Mouse (Mus musculus): Measurements from ENCODE around the gene Sart3. TPM values are rescaled to one million over a fixed set of nuclear protein-coding genes. Genes with fewer than 3 reads are reported as not detected.

The Sart3 gene
- total and polyA plus RNA-seq, 2 experiments from 2014 or later, result 11.9 to 15.8 TPM

- DNase-seq (ENCODE audit: low spot score), result no peak
- Histone ChIP-seq H3K27me3 (ENCODE audit: control insufficient read depth, insufficient read depth, low read length) (peaks cover 5% of the 10 kb centered on the region; the same call in 1 of the 2 replicates), H3K4me1 (ENCODE audit: control insufficient read depth, insufficient read depth) (no peaks in the 10 kb centered on the region), H3K36me3 (replicated peaks; ENCODE audit: control insufficient read depth, insufficient read depth, low read length) (no peaks in the 10 kb centered on the region), H3K9me3 (replicated peaks; ENCODE audit: control insufficient read depth, low read length) (no peaks in the 10 kb centered on the region), H3K4me2 (ENCODE audit: low read depth, low read length) (no peak overlapping the region), H3K27ac (ENCODE audit: low read depth) (no peak overlapping the region), H3K9ac (replicated peaks; ENCODE audit: low read depth, low read length) (no peak overlapping the region), H3K4me3 (ENCODE audit: low read depth, low read length) (no peak overlapping the region)
- WGBS, result 66% methylated on average over 2 of the region's 2 CpGs
- TF ChIP-seq EP300 (IDR thresholded peaks at IDR 0.05; ENCODE audit: low read depth), result no peak
- TF ChIP-seq CTCF (IDR thresholded peaks at IDR 0.05; ENCODE audit: low read depth), result no peak
- ATAC-seq (ENCODE audit: insufficient read depth, low read depth), result no peak
Observed at GRCm38 (mm10) chr5:113712861-113713260, 59.4 kb downstream of the Sart3 start.

- ATAC-seq (ENCODE audit: insufficient read depth, low read depth), result peak; percentile 70; the same call in 1 of the 2 replicates
- Histone ChIP-seq H3K36me3 (replicated peaks; ENCODE audit: control insufficient read depth, insufficient read depth, low read length) (no peaks in the 10 kb centered on the region), H3K9me3 (replicated peaks; ENCODE audit: control insufficient read depth, low read length) (no peaks in the 10 kb centered on the region), H3K4me1 (ENCODE audit: control insufficient read depth, insufficient read depth) (no peaks in the 10 kb centered on the region), H3K4me3 (ENCODE audit: low read depth, low read length) (no peak overlapping the region), H3K27ac (ENCODE audit: low read depth) (no peak overlapping the region), H3K4me2 (ENCODE audit: low read depth, low read length) (no peak overlapping the region), H3K27me3 (ENCODE audit: control insufficient read depth, insufficient read depth, low read length) (0 out of 2 replicates have a peak, but pooled peaks cover 9% of the 10 kb centered on the region), H3K9ac (replicated peaks; ENCODE audit: low read depth, low read length) (no peak overlapping the region)
- DNase-seq (ENCODE audit: low spot score), result peak; percentile 9
- 49% methylated on average over 21 of the region's 21 CpGs for WGBS
- peak; percentile 65; the same call in 1 of the 2 replicates for TF ChIP-seq EP300 (IDR thresholded peaks at IDR 0.05; ENCODE audit: low read depth)
- TF ChIP-seq CTCF (IDR thresholded peaks at IDR 0.05; ENCODE audit: low read depth), result no peak
Observed at GRCm38 (mm10) chr5:113703803-113704585, 68.3 kb downstream of the Sart3 start.

GRCm38 (mm10) chr5:113700388-113701023, 71.8 kb downstream of the Sart3 start:
- H3K9me3 ChIP-seq (replicated peaks; ENCODE audit: control insufficient read depth, low read length), result no peaks in the 10 kb centered on the region
- peaks cover 14% of the 10 kb centered on the region; the same call in 1 of the 2 replicates for H3K27me3 ChIP-seq (ENCODE audit: control insufficient read depth, insufficient read depth, low read length)
- H3K9ac ChIP-seq (replicated peaks; ENCODE audit: low read depth, low read length), result no peak overlapping the region
- ATAC-seq (ENCODE audit: insufficient read depth, low read depth) (no peak), DNase-seq (ENCODE audit: low spot score) (no peak)
- no peak overlapping the region for H3K4me2 ChIP-seq (ENCODE audit: low read depth, low read length)
- TF ChIP-seq CTCF (IDR thresholded peaks at IDR 0.05; ENCODE audit: low read depth) (no peak), EP300 (IDR thresholded peaks at IDR 0.05; ENCODE audit: low read depth) (no peak)
- no peak overlapping the region for H3K4me3 ChIP-seq (ENCODE audit: low read depth, low read length)
- 76% methylated on average over 19 of the region's 19 CpGs for WGBS
- no peaks in the 10 kb centered on the region for H3K36me3 ChIP-seq (replicated peaks; ENCODE audit: control insufficient read depth, insufficient read depth, low read length)
- H3K27ac ChIP-seq (ENCODE audit: low read depth), result no peak overlapping the region
- H3K4me1 ChIP-seq (ENCODE audit: control insufficient read depth, insufficient read depth), result no peaks in the 10 kb centered on the region

- Histone ChIP-seq H3K4me2 (ENCODE audit: low read depth, low read length) (no peak overlapping the region), H3K4me3 (ENCODE audit: low read depth, low read length) (no peak overlapping the region), H3K9ac (replicated peaks; ENCODE audit: low read depth, low read length) (no peak overlapping the region), H3K27ac (ENCODE audit: low read depth) (no peak overlapping the region), H3K9me3 (replicated peaks; ENCODE audit: control insufficient read depth, low read length) (no peaks in the 10 kb centered on the region), H3K36me3 (replicated peaks; ENCODE audit: control insufficient read depth, insufficient read depth, low read length) (no peaks in the 10 kb centered on the region), H3K4me1 (ENCODE audit: control insufficient read depth, insufficient read depth) (no peaks in the 10 kb centered on the region), H3K27me3 (ENCODE audit: control insufficient read depth, insufficient read depth, low read length) (peaks cover 11% of the 10 kb centered on the region; the same call in 1 of the 2 replicates)
- TF ChIP-seq CTCF (IDR thresholded peaks at IDR 0.05; ENCODE audit: low read depth), result no peak
- no peak for TF ChIP-seq EP300 (IDR thresholded peaks at IDR 0.05; ENCODE audit: low read depth)
- ATAC-seq (ENCODE audit: insufficient read depth, low read depth) (no peak), DNase-seq (ENCODE audit: low spot score) (no peak)
- WGBS, result 47% methylated on average over 5 of the region's 5 CpGs
Observed at GRCm38 (mm10) chr5:113694415-113694814, 77.9 kb downstream of the Sart3 start.

GRCm38 (mm10) chr5:113694000-113694399, 78.3 kb downstream of the Sart3 start:
- H3K27ac ChIP-seq (ENCODE audit: low read depth), result no peak overlapping the region
- H3K9me3 ChIP-seq (replicated peaks; ENCODE audit: control insufficient read depth, low read length), result no peaks in the 10 kb centered on the region
- ATAC-seq (ENCODE audit: insufficient read depth, low read depth), result no peak
- no peaks in the 10 kb centered on the region for H3K36me3 ChIP-seq (replicated peaks; ENCODE audit: control insufficient read depth, insufficient read depth, low read length)
- H3K4me2 ChIP-seq (ENCODE audit: low read depth, low read length), result no peak overlapping the region
- 56% methylated on average over 4 of the region's 4 CpGs for WGBS
- no peaks in the 10 kb centered on the region for H3K4me1 ChIP-seq (ENCODE audit: control insufficient read depth, insufficient read depth)
- peaks cover 11% of the 10 kb centered on the region; the same call in 1 of the 2 replicates for H3K27me3 ChIP-seq (ENCODE audit: control insufficient read depth, insufficient read depth, low read length)
- TF ChIP-seq CTCF (IDR thresholded peaks at IDR 0.05; ENCODE audit: low read depth), result no peak
- no peak for TF ChIP-seq EP300 (IDR thresholded peaks at IDR 0.05; ENCODE audit: low read depth)
- H3K4me3 ChIP-seq (ENCODE audit: low read depth, low read length), result no peak overlapping the region
- H3K9ac ChIP-seq (replicated peaks; ENCODE audit: low read depth, low read length), result no peak overlapping the region
- no peak for DNase-seq (ENCODE audit: low spot score)

All from heart, postnatal 0 days (tissue).